Mouse (Mus musculus): ENCODE results near the gene D17Wsu92e. TPM values are rescaled to one million over a fixed set of nuclear protein-coding genes. Genes with fewer than 3 reads are reported as not detected.
A peak's percentile ranks its signal among the peaks of the same experiment; 100 is the strongest.

Gene D17Wsu92e
- polyA plus RNA-seq, 1 experiment, result 89.6 TPM

DNA sequence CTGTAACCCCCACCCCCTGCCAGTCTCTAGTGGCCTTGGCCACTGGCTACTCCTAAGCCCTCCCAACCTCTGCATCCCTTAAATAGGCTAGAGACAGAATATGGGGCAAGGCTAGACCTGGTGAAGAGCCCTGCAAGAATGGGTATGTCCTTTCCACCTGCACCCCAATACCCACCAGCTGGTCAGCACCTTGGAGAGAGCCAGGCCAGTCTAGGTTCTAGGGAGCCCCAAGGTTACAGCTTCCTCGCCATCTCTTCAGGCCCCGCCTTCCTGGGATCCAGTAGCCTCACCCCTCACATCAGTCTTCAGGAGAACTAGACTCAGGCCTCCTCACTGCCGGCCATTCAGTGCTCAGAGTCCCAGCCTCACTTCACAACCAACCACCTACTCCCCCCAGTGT is 96.1 kb downstream of the D17Wsu92e start:
- TF ChIP-seq CTCF (IDR thresholded peaks at IDR 0.05; ENCODE audit: extremely low read depth, insufficient read length, insufficient replicate concordance, low read depth, low read length) (no peak), POLR2A (IDR thresholded peaks at IDR 0.05; ENCODE audit: low read depth, low read length) (no peak)
- 29% methylated on average over 3 of the region's 3 CpGs for WGBS

DNA sequence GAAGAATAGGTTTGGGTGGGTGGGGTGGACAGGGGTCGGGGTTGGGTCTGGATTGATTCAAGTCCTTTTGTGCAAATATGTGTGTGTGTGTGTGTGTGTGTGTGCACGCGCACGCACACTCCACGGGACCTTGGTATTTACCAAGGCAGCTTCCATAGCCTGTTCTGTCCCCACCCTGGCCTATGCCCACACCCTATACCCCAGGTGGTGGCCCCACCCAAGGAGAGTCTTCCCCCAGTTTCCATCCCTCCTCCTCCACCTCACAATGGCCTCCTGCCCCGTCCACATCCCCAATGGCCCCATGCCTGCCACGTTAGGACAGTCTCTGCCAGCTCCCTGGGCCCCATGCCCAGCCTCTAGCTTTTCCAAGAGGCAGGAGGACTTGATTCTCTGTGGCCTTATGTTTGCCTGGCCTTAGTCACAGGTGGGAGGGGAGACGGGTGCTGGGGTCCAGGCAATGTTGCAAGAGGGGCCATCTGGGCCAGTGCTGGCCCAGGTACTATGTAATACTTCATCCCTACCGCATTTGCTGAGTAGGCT is 99.3 kb downstream of the D17Wsu92e start:
- TF ChIP-seq CTCF (IDR thresholded peaks at IDR 0.05; ENCODE audit: extremely low read depth, insufficient read length, insufficient replicate concordance, low read depth, low read length) (no peak), POLR2A (IDR thresholded peaks at IDR 0.05; ENCODE audit: low read depth, low read length) (no peak)
- Histone ChIP-seq H3K27me3 (ENCODE audit: control insufficient read depth, insufficient read depth, low read length) (peaks cover 3% of the 10 kb centered on the region; the same call in 1 of the 2 replicates), H3K4me3 (ENCODE audit: low read depth, low read length) (no peak overlapping the region), H3K36me3 (ENCODE audit: control insufficient read depth, insufficient read depth, low read length) (no peaks in the 10 kb centered on the region), H3K4me1 (ENCODE audit: control insufficient read depth, insufficient read depth, insufficient read length, low read length) (peaks cover 20% of the 10 kb centered on the region), H3K27ac (ENCODE audit: insufficient read depth, low read depth, low read length) (no peak overlapping the region)
- WGBS, result 64% methylated on average over 9 of the region's 9 CpGs

More for the DNA sequence above, 96.1 kb downstream of the D17Wsu92e start:
- H3K27ac ChIP-seq (ENCODE audit: insufficient read depth, low read depth, low read length), result no peak overlapping the region
- H3K4me1 ChIP-seq (ENCODE audit: control insufficient read depth, insufficient read depth, insufficient read length, low read length), result peaks cover 6% of the 10 kb centered on the region
- peaks cover 3% of the 10 kb centered on the region; the same call in 1 of the 2 replicates for H3K27me3 ChIP-seq (ENCODE audit: control insufficient read depth, insufficient read depth, low read length)
- no peaks in the 10 kb centered on the region for H3K36me3 ChIP-seq (ENCODE audit: control insufficient read depth, insufficient read depth, low read length)
- no peak overlapping the region for H3K4me3 ChIP-seq (ENCODE audit: low read depth, low read length)

DNA sequence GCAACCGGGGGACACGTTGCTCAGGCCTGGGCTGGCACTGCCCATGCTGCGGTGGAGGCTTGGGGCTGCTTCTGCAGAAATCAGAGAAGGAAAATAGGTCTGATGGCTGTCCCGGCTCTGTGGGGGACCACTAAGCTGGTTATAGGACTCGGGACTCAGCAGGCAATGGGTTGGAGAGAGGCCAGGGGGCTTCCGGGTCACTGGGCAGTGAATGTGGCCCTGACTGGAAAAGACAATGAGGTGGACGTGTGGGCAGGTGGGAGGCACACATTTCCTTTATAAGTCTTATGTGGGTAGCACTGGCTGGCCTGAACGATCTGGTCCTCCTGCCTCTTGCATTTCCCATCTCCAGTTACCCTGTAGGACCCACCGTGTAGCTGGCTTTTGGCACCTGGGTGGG is 100.1 kb downstream of the D17Wsu92e start:
- Histone ChIP-seq H3K4me1 (ENCODE audit: control insufficient read depth, insufficient read depth, insufficient read length, low read length) (peaks cover 20% of the 10 kb centered on the region), H3K27ac (ENCODE audit: insufficient read depth, low read depth, low read length) (no peak overlapping the region), H3K27me3 (ENCODE audit: control insufficient read depth, insufficient read depth, low read length) (peaks cover 1% of the 10 kb centered on the region; the same call in 1 of the 2 replicates), H3K36me3 (ENCODE audit: control insufficient read depth, insufficient read depth, low read length) (no peaks in the 10 kb centered on the region), H3K4me3 (ENCODE audit: low read depth, low read length) (no peak overlapping the region)
- WGBS, result 60% methylated on average over 9 of the region's 9 CpGs
- TF ChIP-seq POLR2A (IDR thresholded peaks at IDR 0.05; ENCODE audit: low read depth, low read length) (no peak), CTCF (IDR thresholded peaks at IDR 0.05; ENCODE audit: extremely low read depth, insufficient read length, insufficient replicate concordance, low read depth, low read length) (no peak)

DNA sequence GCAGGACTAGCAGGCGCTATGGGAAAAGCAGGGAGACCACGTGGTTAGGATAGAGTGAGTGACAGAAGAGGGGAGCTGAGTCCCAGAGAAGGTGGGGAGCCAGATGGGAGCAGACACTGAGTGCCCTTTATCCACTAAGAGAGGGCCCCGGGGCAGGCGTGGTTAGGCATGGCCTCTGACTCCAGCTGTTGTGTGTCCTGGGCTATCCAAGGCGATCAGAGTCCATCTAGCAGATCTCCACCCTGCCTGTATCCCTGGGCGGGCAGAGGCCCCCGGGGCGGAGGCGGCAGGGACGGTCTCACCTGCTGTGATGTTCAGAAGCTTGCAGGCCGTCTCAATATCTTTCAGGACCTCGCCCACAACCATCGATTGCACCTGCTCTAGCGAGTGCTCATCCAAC is 100.8 kb downstream of the D17Wsu92e start:
- Histone ChIP-seq H3K4me3 (ENCODE audit: low read depth, low read length) (no peak overlapping the region), H3K4me1 (ENCODE audit: control insufficient read depth, insufficient read depth, insufficient read length, low read length) (peaks cover 20% of the 10 kb centered on the region), H3K27ac (ENCODE audit: insufficient read depth, low read depth, low read length) (no peak overlapping the region), H3K27me3 (ENCODE audit: control insufficient read depth, insufficient read depth, low read length) (no peaks in the 10 kb centered on the region), H3K36me3 (ENCODE audit: control insufficient read depth, insufficient read depth, low read length) (no peaks in the 10 kb centered on the region)
- WGBS, result 23% methylated on average over 14 of the region's 14 CpGs
- TF ChIP-seq POLR2A (IDR thresholded peaks at IDR 0.05; ENCODE audit: low read depth, low read length) (no peak), CTCF (IDR thresholded peaks at IDR 0.05; ENCODE audit: extremely low read depth, insufficient read length, insufficient replicate concordance, low read depth, low read length) (no peak)

DNA sequence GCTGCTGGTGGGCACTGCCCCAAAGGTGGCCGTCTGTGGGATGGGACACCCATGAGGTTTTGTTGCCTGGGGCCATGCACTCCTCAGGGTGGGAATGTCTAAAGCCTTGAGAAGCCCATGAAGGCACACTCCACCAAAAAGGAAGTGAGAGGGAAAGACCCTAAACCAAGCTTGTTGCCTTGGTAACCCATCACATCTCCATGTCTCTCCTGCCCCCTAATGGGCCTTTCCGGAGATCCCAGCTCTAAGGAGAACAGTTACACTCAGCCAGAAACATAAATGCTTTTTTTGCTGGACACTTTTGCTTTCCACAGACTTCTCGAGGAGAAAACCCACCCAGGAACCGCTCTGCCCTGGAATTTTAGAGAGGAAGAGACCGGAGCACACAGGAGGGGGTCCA is 102.2 kb downstream of the D17Wsu92e start:
- WGBS, result 77% methylated on average over 5 of the region's 5 CpGs
- Histone ChIP-seq H3K27me3 (ENCODE audit: control insufficient read depth, insufficient read depth, low read length) (no peaks in the 10 kb centered on the region), H3K4me3 (ENCODE audit: low read depth, low read length) (no peak overlapping the region), H3K27ac (ENCODE audit: insufficient read depth, low read depth, low read length) (no peak overlapping the region), H3K4me1 (ENCODE audit: control insufficient read depth, insufficient read depth, insufficient read length, low read length) (peaks cover 20% of the 10 kb centered on the region), H3K36me3 (ENCODE audit: control insufficient read depth, insufficient read depth, low read length) (no peaks in the 10 kb centered on the region)
- TF ChIP-seq CTCF (IDR thresholded peaks at IDR 0.05; ENCODE audit: extremely low read depth, insufficient read length, insufficient replicate concordance, low read depth, low read length) (no peak), POLR2A (IDR thresholded peaks at IDR 0.05; ENCODE audit: low read depth, low read length) (no peak)

DNA sequence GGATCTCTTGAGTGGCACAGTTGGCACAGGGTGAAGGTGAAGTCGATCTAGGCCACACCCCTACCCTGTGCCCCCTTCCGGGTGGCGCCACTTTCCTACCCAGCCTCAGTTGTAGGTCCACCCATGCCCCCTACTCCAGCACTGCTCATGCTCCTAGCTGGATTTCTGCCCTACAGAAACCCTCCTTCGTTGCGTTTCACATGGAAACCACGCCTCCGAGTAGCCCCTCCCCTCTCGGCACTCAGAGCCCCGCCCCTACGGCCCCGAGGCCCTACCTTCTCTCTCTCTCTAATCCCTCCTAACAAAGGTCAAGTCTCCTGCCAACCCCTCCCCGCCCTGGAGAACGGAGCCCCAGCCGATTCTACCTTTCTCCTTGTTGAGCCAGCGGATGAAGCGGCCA is 103.6 kb downstream of the D17Wsu92e start:
- Histone ChIP-seq H3K27me3 (ENCODE audit: control insufficient read depth, insufficient read depth, low read length) (no peaks in the 10 kb centered on the region), H3K27ac (ENCODE audit: insufficient read depth, low read depth, low read length) (no peak overlapping the region), H3K36me3 (ENCODE audit: control insufficient read depth, insufficient read depth, low read length) (no peaks in the 10 kb centered on the region), H3K4me3 (ENCODE audit: low read depth, low read length) (peak overlapping the region; percentile 59), H3K4me1 (ENCODE audit: control insufficient read depth, insufficient read depth, insufficient read length, low read length) (peaks cover 20% of the 10 kb centered on the region)
- TF ChIP-seq POLR2A (IDR thresholded peaks at IDR 0.05; ENCODE audit: low read depth, low read length) (no peak), CTCF (IDR thresholded peaks at IDR 0.05; ENCODE audit: extremely low read depth, insufficient read length, insufficient replicate concordance, low read depth, low read length) (no peak)
- 8% methylated on average over 16 of the region's 16 CpGs for WGBS

DNA sequence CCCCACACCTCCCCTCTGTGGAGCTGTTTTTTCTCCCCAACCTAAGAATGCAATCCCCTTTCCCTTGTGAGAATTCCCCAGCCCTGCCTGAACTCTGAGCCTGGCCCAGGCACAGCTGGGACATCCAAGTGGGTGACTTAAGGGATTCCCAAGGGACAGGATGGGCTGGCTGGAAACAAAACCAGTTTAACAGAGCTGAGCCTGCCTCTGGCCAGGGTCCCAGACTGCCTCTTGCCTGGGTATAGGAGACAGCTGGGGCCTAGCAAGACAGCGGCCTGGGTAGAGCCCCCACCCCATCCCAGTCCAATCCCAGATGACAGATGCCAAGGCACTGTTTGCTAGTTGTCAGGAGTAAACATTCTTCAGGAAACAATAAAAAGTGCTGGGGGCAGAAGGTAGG is 107.6 kb downstream of the D17Wsu92e start:
- Histone ChIP-seq H3K4me1 (ENCODE audit: control insufficient read depth, insufficient read depth, insufficient read length, low read length) (peaks cover 14% of the 10 kb centered on the region), H3K36me3 (ENCODE audit: control insufficient read depth, insufficient read depth, low read length) (no peaks in the 10 kb centered on the region), H3K27me3 (ENCODE audit: control insufficient read depth, insufficient read depth, low read length) (no peaks in the 10 kb centered on the region), H3K27ac (ENCODE audit: insufficient read depth, low read depth, low read length) (no peak overlapping the region), H3K4me3 (ENCODE audit: low read depth, low read length) (no peak overlapping the region)
- 71% methylated on average over 1 of the region's 1 CpGs for WGBS
- no peak for TF ChIP-seq POLR2A (IDR thresholded peaks at IDR 0.05; ENCODE audit: low read depth, low read length)
- TF ChIP-seq CTCF (IDR thresholded peaks at IDR 0.05; ENCODE audit: extremely low read depth, insufficient read length, insufficient replicate concordance, low read depth, low read length), result no peak

Measured in small intestine, adult 2 months (tissue).